Mouse (Mus musculus) kidney, postnatal 4 days (tissue): ENCODE results near the gene Stt3a.
A peak's percentile ranks its signal among the peaks of the same experiment; 100 is the strongest.

Source experiments
- DNase-seq, 2 experiments: peaks; one replicate each; pipeline ENCODE4 v3.0.0; 2021; ENCODE audit warnings: mixed read lengths in 2 of 2

Stt3a gene

DNA sequence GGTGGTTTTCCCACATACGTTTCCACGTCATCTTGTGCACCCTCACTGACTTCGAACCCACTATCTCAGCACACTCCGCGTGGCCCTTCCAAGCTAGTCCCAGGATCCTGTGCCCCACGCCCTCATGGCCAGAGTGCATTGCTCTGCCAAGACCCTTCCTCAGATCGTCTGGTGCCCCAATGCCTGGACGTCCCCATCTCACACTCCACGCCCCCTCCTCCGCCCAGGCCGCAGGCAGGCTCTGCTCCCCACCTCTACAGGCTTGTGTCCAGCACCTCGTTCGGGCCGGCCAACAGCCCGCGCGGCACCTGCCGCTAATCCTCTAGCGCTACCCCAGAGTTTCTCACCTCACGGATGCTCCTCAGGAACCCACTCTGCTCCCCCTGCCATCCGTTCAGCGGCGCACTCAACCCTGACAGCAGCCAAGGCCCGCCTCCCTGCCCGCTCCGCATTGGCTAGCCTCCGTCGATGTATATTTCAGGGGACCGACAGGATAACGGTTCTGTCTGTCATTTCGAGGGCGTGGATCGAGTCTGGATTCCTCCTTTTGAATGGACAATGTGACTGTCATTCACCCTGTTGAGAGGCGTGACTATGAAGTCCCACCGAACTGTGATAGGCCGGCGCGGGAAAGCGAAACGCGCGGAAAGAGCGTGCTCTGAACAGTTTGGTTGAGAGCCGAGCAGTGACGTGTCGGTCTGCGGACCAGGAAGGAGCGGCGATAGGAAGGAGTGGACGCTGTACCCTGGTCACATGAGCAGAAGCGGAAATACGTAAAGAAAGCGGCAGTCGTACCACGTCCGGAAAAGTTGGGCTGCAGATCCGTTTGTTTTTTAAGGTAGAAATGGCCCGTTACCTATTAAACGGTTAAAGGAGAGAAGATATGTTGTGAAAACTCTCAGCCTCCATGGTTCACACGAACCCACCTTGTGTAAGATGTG lies at the start of gene Stt3a:
Stt3a (minus strand) TSS at position 477 of the 941 bp plus-strand sequence.
- DNase-seq: peak; percentile 99

DNA sequence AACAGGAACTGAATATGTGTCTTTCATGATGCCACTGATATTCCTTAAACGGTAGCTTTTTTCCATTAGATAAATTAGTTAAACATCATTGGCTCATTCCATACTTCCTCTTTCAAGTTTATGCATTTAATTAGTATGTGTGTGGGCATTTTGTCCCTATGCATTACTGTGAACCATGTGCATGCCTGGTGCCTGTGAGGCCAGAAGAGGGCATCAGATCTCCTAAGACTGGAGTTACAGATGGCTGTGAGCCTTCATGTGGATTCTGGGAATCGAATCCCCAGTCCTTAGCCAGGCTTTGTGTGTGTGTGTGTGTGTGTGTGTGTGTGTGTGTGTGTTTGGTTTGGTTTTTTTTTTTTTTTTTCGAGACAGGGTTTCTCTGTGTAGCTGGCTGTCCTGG lies 47.0 kb upstream of the Stt3a start:
- no peak for DNase-seq

DNA sequence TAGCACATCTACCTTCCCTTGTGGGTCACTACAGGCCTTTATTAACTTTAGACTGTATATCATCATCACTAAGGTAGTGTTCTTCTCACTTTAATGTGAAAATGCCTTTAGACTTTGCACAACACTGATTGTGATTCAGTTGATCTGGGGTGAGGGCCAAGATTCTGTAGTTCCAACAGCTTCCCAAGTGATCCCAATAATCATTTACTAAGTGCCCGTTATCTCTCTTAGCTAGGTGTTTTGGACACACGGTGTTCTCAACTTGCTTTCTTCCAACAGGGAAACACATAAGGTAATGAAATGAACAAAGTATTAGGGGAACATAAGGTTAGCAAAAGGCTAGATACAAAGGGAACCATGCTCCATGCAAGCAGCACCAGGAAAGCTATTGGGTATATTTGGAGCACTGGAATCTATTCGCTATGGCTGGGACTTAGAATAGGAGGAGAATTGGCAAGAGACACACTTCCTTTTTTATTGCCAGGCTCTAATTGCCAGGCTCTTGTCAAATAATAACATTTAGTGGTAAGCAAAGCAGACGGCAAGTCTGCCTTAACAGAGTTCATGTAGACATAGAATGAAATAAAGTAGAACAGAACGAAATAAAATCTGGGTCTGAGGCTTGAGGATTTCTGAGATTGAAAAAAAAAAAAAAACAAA lies 40.8 kb upstream of the Stt3a start:
- no peak for DNase-seq

GRCm38 (mm10) chr9:36805256-36805975 lies 37.9 kb upstream of the Stt3a start:
- DNase-seq: peak in 1 of 2 experiments; percentile 5

- DNase-seq: no peak
Observed at GRCm38 (mm10) chr9:36803926-36804325, 36.4 kb upstream of the Stt3a start.

- no peak for DNase-seq
Observed at GRCm38 (mm10) chr9:36803386-36803785, 35.9 kb upstream of the Stt3a start.

GRCm38 (mm10) chr9:36802951-36803350 lies 35.5 kb upstream of the Stt3a start:
- no peak for DNase-seq

DNA sequence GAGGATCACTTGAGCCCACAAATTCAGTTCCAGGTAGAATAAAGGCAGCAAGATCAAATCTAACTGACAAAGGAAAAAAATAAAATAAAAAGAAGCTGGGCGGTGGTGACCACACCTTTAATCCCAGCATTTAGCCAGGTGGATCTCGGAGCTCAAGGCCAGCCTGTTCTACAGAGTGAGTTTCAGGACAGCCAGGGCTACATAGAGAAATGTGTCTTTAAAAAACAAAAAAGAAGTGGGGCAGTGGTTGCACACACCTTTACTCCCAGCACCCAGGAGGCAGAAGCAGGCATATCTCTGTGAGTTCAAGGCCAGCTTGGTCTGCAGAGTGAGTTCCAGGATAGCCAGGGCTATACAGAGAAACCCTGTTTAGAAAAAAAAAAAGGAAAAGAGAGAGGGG lies 34.5 kb upstream of the Stt3a start:
- DNase-seq: no peak

DNA sequence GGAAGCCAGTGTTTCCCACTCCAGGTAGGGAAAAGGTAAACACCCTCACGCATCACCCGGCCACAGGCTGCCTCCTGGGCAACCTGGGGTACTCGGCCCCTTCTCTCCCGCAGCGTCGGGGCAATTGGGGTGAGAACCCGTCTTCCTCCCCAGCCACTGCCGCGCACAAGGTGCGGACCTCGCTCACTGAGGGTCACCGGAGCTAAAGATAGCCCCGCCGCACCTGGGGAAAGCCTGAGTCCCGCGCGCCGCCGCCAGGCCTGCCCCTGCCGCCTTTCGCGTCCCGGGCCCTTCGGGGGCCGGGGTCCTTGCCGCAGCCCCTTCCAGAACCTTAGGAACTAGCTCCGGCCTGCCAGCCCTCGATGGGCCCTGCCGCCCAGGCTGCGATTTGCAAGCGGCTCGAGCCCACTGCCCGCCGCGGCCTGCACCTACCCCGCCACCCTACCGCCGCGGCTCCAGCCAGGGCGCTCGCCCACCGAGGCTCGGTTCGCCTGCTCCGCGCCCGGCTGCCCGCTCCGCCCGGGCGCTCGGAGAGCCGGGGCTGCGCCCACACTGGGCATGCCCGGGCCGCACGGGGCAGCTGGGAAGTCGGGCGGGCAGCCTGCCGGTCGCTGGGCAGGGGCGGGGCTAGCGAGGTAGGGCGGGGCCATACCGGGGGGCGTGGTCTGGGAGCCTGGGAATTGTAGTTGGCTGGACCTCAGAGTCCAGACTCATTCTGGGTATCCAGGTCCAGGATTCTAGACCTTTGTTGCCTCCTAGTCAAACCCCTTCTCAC lies 29.5 kb upstream of the Stt3a start, which contains the start of gene Ei24:
Ei24 (minus strand) TSS at position 613 of the 775 bp plus-strand sequence.
- DNase-seq: peak; percentile 98 to 99

GRCm38 (mm10) chr9:36796224-36796623 lies 28.7 kb upstream of the Stt3a start:
- no peak for DNase-seq

GRCm38 (mm10) chr9:36795556-36795955 lies 28.1 kb upstream of the Stt3a start:
- DNase-seq: no peak

GRCm38 (mm10) chr9:36794487-36794886 lies 27.0 kb upstream of the Stt3a start:
- no peak for DNase-seq

DNA sequence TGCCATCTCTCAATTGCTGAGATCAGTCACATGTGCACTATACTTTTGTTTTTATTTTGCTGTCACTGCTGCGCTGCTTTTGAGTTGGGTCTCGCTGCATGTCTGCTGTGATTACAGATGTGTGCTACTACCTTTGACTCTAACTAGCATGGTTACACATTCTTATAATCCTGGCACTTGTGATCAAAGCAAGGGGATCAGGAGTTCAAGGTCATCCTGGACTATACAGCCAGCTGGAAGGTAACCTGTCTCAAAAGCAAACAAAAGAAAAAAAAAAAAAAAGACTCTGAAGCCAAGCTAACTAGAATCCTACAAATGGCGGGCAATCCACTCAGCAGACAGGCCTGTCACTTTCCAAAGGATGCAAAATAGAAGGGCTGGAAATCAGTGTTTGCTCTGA lies 24.7 kb upstream of the Stt3a start:
- no peak for DNase-seq

GRCm38 (mm10) chr9:36783921-36784320 lies 16.4 kb upstream of the Stt3a start:
- no peak for DNase-seq

DNA sequence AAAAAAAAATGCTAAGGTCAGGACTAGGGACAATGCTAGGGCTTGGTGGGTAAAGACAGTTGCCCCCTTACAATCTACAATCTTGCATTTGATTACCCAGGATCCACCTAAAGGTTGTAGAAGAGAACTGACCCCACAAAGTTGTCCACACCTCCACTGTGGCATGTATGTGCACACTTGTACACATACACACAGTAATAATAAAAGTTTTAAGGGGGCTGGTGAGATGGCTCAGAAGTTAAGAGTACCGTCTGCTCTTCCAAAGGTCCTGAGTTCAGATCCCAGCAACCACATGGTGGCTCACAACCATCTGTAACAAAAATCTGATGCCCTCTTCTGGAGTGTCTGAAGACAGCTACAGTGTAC lies 1.6 kb upstream of the Stt3a start:
- peak in 1 of 2 experiments; percentile 2 for DNase-seq

GRCm38 (mm10) chr9:36768156-36769047 lies 923 bp upstream of the Stt3a start:
- peak; percentile 47 to 69 for DNase-seq

- no peak for DNase-seq
Observed at GRCm38 (mm10) chr9:36764378-36764777, 3.1 kb downstream of the Stt3a start.

DNA sequence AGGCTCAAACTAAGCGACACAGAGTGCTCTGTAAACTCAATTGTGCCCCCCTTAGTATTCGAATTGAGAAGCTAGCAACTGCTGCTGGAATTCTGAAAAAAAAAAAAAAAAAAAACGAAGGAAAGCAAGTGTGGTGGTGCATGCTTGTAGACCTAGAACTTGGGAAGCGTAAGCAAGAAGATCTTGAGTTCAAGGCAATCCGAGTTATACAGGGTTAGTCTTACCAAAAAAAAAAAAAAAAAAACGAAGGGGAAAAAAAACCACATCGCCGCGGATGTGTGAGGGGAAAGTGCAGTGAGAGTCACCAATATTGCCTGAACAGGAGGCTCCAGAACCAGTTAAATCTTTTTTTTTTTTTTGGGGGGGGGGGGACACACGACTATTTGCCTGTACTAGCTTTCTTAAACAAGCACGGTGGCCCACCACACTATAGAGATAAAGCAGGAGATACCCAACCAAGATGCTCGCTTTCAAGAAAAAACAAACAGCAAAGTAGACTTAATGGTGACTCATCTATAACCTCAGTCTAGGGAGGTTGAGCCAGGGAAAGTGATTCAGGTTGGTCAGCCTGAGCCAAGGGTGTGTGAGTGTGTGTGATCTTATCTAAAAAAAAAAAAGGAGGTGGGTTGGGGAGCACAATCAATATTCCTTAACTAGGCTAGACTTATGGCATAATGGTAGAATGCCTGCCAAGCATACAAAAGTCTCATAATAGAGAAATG lies 40.3 kb downstream of the Stt3a start, which contains the start of gene Chek1:
Chek1 (minus strand) TSS at position 32 of the 722 bp plus-strand sequence.
- no peak for DNase-seq

DNA sequence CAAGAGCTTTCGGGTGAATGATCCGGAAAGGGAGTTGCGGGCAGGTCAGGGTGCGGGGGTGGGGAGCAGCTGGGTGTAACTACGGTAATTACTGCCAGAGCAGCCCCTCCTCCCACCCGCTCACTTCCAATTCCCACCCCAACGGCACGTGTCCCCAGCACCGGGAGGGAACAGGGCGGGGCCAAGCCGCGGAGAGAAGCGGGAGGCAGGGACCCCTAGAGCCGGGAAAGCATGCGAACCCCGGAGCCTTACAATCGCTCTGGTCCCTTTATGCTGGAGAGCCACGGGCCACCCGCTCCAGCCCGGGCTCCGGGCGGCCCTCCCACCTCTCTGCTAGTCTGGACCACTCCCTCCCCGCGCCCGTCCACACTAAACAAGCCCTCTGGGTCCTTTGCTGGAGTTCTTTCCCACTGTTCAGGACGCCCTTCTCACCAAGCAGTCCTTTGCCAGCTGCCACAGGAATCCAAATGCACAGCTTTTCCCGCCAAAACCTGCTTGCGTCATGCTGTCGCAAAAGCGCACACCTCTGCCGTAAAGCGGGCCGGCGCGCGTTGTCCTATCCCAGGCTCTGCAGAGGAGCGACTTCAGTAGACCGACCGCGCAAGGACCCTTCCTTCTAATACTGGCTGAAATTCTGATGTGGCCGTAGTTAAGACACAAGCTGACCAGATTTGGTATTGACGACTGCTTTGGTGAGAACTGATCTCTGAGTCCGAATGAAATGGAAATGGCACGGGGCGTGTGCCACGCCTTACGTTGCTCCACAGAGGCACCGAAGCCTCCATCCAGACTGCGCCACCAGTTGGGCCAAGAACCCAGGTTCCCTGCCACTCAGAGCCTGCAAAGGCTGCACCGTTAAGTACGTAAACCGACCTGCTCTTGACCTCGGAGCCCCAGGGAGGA lies 41.1 kb downstream of the Stt3a start:
- DNase-seq: peak; percentile 93 to 95
